Mouse (Mus musculus) bone marrow macrophage, adult 2 months (primary cell): ENCODE measurements around the gene Abca17.

ENCODE experiments used
- CTCF ChIP-seq: IDR thresholded peaks from 2 replicates; pipeline ENCODE4 v1.5.1; 2012; ENCODE audit warnings: low read depth, mild to moderate bottlenecking, low read length, moderate library complexity
- POLR2A ChIP-seq: IDR thresholded peaks from 2 replicates; pipeline ENCODE4 v1.6.1; 2012; ENCODE audit warnings: mild to moderate bottlenecking, low read depth, low read length, borderline replicate concordance

- TF ChIP-seq POLR2A = no peak
- no peak for TF ChIP-seq CTCF
These were observed 113.9 kb downstream of the Abca17 start for GRCm38 (mm10) chr17:24236921-24237320.
